Mouse (Mus musculus) effector memory CD4-positive, alpha-beta T cell, adult 5 months (primary cell): ENCODE data around the gene Entpd4b. TPM values are rescaled to one million over a fixed set of nuclear protein-coding genes. Genes with fewer than 3 reads are reported as not detected.

Source experiments
- polyA plus RNA-seq: library from polyadenylated mRNA; unstranded; fragments of 100-300 nt; shearing (Covaris generic); gene quantifications from one replicate; pipeline ENCODE4 v1.2.1, GENCODE M21; 2017

Gene Entpd4b
- 29.3 TPM for polyA plus RNA-seq

GRCm38 (mm10) chr14:69555110-69555831, at the start of gene Entpd4b:
Gene Entpd4b, plus strand, starts transcription at chr14:69555424.

DNA sequence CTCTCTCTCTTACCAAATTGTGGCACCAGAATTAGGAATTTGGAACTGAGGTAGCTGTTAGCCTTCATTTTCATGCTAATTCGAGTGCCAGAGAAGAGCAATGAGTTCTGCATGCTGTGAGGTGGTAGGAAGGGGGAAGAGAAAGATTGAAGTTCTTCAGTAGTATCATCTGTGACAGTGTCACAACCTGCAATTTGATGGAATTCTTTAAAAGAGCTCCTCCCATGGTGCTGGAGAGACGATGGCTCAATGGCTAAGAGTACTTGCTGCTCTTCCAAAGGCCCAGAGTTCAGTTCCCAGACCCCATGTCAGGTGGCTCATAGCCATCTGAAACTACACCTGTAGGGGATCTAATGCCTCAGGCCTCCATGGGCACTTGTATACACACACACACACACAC, 42.8 kb upstream of the Entpd4b start, which contains the start of gene Gm27179:
Gene Gm27179 (minus strand): TSS at position 101 of the 400 bp plus-strand sequence.

Other genes with a start within 250 kb of the Entpd4b start
- 2.8 TPM for gene Gm16867, start 52.1 kb upstream of the Entpd4b start, polyA plus RNA-seq
- gene Gm27179, start 42.9 kb upstream of the Entpd4b start, polyA plus RNA-seq, result not detected